Mouse (Mus musculus) T-cell, adult 2 months (primary cell): ENCODE results near the gene Klk9.

Experiments used
- DNase-seq: peaks from one replicate; pipeline ENCODE4 v3.0.0; 2022; ENCODE audit warnings: low spot score

The Klk9 gene

GRCm38 (mm10) chr7:43791591-43791990, at the start of gene Klk9:
Gene Klk9, plus strand, starts transcription at chr7:43791891.
- DNase-seq: no peak

GRCm38 (mm10) chr7:43747788-43748187, 43.9 kb upstream of the Klk9 start:
- no peak for DNase-seq

GRCm38 (mm10) chr7:43752806-43753205, 38.9 kb upstream of the Klk9 start:
- no peak for DNase-seq

- no peak for DNase-seq
Observed at GRCm38 (mm10) chr7:43766484-43766883, 25.2 kb upstream of the Klk9 start.

- no peak for DNase-seq
Observed at GRCm38 (mm10) chr7:43768597-43768996, 23.1 kb upstream of the Klk9 start, which contains the start of gene Klk12. Gene Klk12, plus strand, starts transcription at chr7:43768897.

GRCm38 (mm10) chr7:43769636-43770035, 22.1 kb upstream of the Klk9 start:
- DNase-seq: no peak

- DNase-seq: no peak
Observed at GRCm38 (mm10) chr7:43770701-43771100, 21.0 kb upstream of the Klk9 start.

- DNase-seq: no peak
Observed at GRCm38 (mm10) chr7:43771916-43772315, 19.8 kb upstream of the Klk9 start.

GRCm38 (mm10) chr7:43772901-43773300, 18.8 kb upstream of the Klk9 start:
- DNase-seq: no peak

- DNase-seq: no peak
Observed at GRCm38 (mm10) chr7:43774364-43774763, 17.3 kb upstream of the Klk9 start, which contains the start of gene Klk11. Gene Klk11, plus strand, starts transcription at chr7:43774604.

GRCm38 (mm10) chr7:43774802-43775201, 16.9 kb upstream of the Klk9 start:
- DNase-seq: no peak

- DNase-seq: no peak
Observed at GRCm38 (mm10) chr7:43775311-43776057, 16.2 kb upstream of the Klk9 start.

- DNase-seq: no peak
Observed at GRCm38 (mm10) chr7:43776506-43776905, 15.2 kb upstream of the Klk9 start.

GRCm38 (mm10) chr7:43777423-43777822, 14.3 kb upstream of the Klk9 start:
- DNase-seq: no peak

- DNase-seq: no peak
Observed at GRCm38 (mm10) chr7:43778176-43778970, 13.3 kb upstream of the Klk9 start.

GRCm38 (mm10) chr7:43780241-43780640, 11.4 kb upstream of the Klk9 start:
- no peak for DNase-seq

GRCm38 (mm10) chr7:43780746-43781145, 10.9 kb upstream of the Klk9 start, which contains the start of gene Klk10:
Gene Klk10, plus strand, starts transcription at chr7:43781035.
- DNase-seq: no peak

- DNase-seq: no peak
Observed at GRCm38 (mm10) chr7:43781541-43781940, 10.2 kb upstream of the Klk9 start.

- DNase-seq: peak; percentile 65
Observed at GRCm38 (mm10) chr7:43782275-43783265, 9.1 kb upstream of the Klk9 start.

GRCm38 (mm10) chr7:43785286-43785685, 6.4 kb upstream of the Klk9 start:
- no peak for DNase-seq

GRCm38 (mm10) chr7:43788096-43788495, 3.6 kb upstream of the Klk9 start:
- no peak for DNase-seq

- no peak for DNase-seq
Observed at GRCm38 (mm10) chr7:43789295-43789694, 2.4 kb upstream of the Klk9 start.
